ENCODE assay signal across 8 mouse cellular contexts in the genomic region with DNA sequence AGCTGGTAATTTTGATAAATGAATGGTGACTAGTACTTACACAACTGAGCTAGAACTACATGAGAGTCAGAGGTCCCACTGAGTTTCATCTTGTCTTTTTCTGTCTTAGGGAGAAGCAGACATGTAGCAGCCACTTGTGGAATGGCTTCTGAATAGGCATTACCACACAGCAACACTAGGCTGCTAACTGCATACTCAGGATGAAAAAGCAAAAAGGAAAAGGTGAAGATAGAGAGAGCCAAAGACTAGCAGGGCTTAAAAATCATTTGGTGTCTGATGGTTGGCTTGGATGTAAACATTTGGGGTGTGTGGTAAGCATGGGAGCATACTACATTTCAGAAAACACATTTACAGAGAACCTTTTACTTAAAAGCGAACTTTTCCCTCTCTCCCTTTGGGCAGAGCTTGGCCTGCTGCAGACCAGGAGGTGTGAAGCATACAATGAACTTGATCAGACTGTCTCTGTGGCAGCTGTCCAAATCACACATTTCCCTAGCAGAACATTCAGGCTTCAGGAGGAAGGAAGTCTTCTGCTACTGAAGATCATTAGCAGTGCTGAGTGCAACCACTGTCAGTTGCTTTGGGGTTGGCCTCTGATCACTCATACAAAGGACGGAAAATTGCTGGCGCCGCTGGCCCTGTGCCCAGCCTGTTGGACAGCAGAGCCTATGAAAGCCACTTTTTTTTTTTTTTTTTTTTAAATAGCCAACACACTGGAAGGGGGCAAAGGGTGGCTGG.
A peak's percentile ranks its signal among the peaks of the same experiment; 100 is the strongest.
DNase-seq lines count a peak whose midpoint lies in the region; ATAC-seq and TF ChIP-seq lines count a peak whose summit lies in the region.

No protein-coding gene starts in this region.

- no peak overlapping the region for H3K4me3 ChIP-seq in embryonic facial prominence, embryonic 11.5 days (ENCODE audit: low read depth, low read length)
- no peak overlapping the region for H3K4me3 ChIP-seq in kidney, adult 2 months (ENCODE audit: insufficient read depth, low read depth, low read length)

- TF ChIP-seq CTCF in kidney, adult 2 months (conservative IDR thresholded peaks at IDR 0.05; ENCODE audit: insufficient read depth, insufficient read length, low read depth, low read length): no peak

- no peak for TF ChIP-seq POLR2A in kidney, adult 2 months (IDR thresholded peaks at IDR 0.05; ENCODE audit: low read depth, low read length)

- H3K36me3 ChIP-seq in embryonic facial prominence, embryonic 11.5 days (replicated peaks; ENCODE audit: control insufficient read depth, insufficient read depth, low read depth, low read length): no peaks in the 10 kb centered on the region
- H3K36me3 ChIP-seq in kidney, adult 2 months (ENCODE audit: control insufficient read depth, insufficient read depth, low read length): no peaks in the 10 kb centered on the region

- no peaks in the 10 kb centered on the region for H3K9me3 ChIP-seq in embryonic facial prominence, embryonic 11.5 days (replicated peaks; ENCODE audit: control insufficient read depth, low read length)

- ATAC-seq in embryonic facial prominence, embryonic 11.5 days (replicated peaks; ENCODE audit: insufficient number of reproducible peaks, low FRiP score, low TSS enrichment, low read depth): no peak
- no peak for ATAC-seq in megakaryocyte-erythroid progenitor cell, adult 5-6 weeks (replicated peaks; ENCODE audit: low FRiP score, low TSS enrichment, poor library complexity, severe bottlenecking)

- H3K27ac ChIP-seq in embryonic facial prominence, embryonic 11.5 days (replicated peaks; ENCODE audit: low read depth, low read length): no peak overlapping the region
- H3K27ac ChIP-seq in kidney, adult 2 months (ENCODE audit: insufficient read depth, low read depth, low read length): no peak overlapping the region

- 45% methylated on average over 4 of the region's 4 CpGs for WGBS in embryonic facial prominence, embryonic 11.5 days
- WGBS in kidney, adult 2 months: 18% methylated on average over 4 of the region's 4 CpGs

- no peaks in the 10 kb centered on the region for H3K4me1 ChIP-seq in embryonic facial prominence, embryonic 11.5 days (ENCODE audit: control insufficient read depth, insufficient read depth, low read length)
- peaks cover 10% of the 10 kb centered on the region; the same call in 1 of the 2 replicates for H3K4me1 ChIP-seq in kidney, adult 2 months (ENCODE audit: control insufficient read depth, insufficient read depth, low read length)

- no peak overlapping the region for H3K9ac ChIP-seq in embryonic facial prominence, embryonic 11.5 days (replicated peaks; ENCODE audit: low read length)

- H3K4me2 ChIP-seq in embryonic facial prominence, embryonic 11.5 days (ENCODE audit: low read depth, low read length): no peak overlapping the region

- DNase-seq in spleen, postnatal 36 days (ENCODE audit: low spot score in 2 of 2): peak; percentile 5 to 8
- no peak for DNase-seq in spleen, adult 12 weeks (ENCODE audit: low spot score)
- peak; percentile 36 for DNase-seq in embryonic facial prominence, embryonic 11.5 days (ENCODE audit: low spot score)
- DNase-seq in heart, adult 8-10 months (ENCODE audit: low spot score): peak; percentile 68
- peak; percentile 96 for DNase-seq in kidney, adult 2 months
- DNase-seq in liver: peak; percentile 46
- peak; percentile 10 for DNase-seq in ovary, postnatal 14 days (ENCODE audit: low spot score)

- H3K27me3 ChIP-seq in embryonic facial prominence, embryonic 11.5 days (ENCODE audit: control insufficient read depth, insufficient read depth, low read length): no peaks in the 10 kb centered on the region
- no peaks in the 10 kb centered on the region for H3K27me3 ChIP-seq in kidney, adult 2 months (replicated peaks; ENCODE audit: control insufficient read depth, insufficient read depth, low read length)
